Mouse (Mus musculus): ENCODE measurements around the gene Cysrt1. TPM values are rescaled to one million over a fixed set of nuclear protein-coding genes. Genes with fewer than 3 reads are reported as not detected.

The Cysrt1 gene
- polyA plus RNA-seq (2012; rRNA removed), result 120 TPM in 1 of 2 replicates, not detected in the other

DNA sequence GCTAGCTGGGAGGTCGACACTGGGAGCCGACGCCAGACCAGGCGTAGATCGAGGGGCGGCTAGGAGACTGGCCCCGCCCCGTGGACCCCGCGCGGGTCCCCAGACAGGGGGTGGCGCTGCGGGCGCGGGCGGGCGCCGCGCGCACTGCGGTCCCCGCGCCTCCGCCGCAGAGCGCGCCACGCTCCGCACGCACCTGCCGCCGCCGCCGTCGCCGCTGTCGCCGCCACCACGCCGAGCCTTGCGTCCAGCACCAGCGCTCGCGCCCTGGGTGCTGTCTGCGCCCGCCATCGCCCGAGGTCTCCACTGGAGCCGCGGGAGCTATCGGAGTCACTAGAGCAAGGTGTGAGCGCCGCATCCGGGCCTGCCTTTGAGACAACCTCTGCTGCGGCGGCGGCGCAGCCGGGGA lies at the start of gene Cysrt1, which contains the start of gene Rnf208:
Gene Cysrt1, minus strand, starts transcription at position 352 of the 406 bp plus-strand sequence.
Gene Rnf208, plus strand, starts transcription at position 155 of the 406 bp plus-strand sequence.
- peak within 1 kb of the TSS; percentile 42 for H3K4me3 ChIP-seq (replicated peaks; ENCODE audit: extremely low read depth, low read depth, low read length)
- no peak for DNase-seq
- WGBS, result under 1% methylated on average over 57 of the region's 59 CpGs

DNA sequence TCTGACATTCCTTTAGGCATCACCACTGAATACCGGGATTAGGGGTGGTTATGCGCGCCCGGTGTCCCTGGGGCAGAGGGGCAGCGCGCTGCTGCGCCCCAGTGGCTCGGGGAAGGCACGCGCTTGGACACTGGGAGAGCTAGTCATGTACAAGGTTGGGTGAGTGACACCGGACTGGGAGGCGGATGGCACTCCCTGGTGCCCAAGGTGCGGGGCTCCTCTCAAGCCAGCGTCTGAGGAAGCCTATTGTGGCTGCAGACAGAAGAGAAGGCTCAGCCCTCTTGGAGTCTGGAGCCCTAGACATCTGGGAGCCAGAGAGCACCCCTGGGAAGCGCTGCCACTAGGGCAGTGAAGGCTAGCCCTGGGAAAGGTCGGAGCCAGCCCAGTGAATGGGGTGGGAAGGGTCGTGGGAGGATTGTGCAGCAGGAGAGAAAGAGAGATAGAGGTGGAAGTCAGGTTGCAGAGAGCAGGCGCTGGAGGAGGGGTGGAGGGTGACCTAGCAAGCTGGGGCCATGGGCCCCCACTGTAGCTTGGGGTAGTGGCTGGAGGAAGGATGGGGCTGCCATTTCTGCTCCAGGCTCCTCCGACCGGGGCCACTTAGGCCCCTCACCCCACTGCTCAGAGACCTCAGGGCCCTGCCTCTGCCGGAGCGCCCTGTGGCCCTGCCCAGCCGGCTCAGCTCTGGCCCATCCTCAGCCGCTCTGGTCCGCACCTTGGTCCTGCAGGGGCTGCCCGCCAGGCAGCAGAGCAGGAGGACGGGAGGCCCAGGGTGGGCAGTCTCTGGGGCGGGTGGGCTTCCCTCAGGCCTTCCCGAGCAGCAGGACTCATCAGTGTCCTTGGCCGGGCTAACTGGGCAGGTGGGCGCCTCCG lies 49.2 kb upstream of the Cysrt1 start:
- no peak for TF ChIP-seq POLR2A (IDR thresholded peaks at IDR 0.05; ENCODE audit: borderline replicate concordance, extremely low read depth, low read depth, low read length)
- DNase-seq, result peak; percentile 31
- Histone ChIP-seq H3K4me3 (replicated peaks; ENCODE audit: extremely low read depth, low read depth, low read length) (peak overlapping the region; percentile 9), H3K4me1 (ENCODE audit: control insufficient read depth, insufficient read depth, low read length) (peaks cover 16% of the 10 kb centered on the region)
- WGBS, result 13% methylated on average over 32 of the region's 32 CpGs

More for the DNA sequence above, at the start of gene Cysrt1, which contains the start of gene Rnf208:
- TF ChIP-seq POLR2A (IDR thresholded peaks at IDR 0.05; ENCODE audit: borderline replicate concordance, extremely low read depth, low read depth, low read length), result no peak
- no peak for TF ChIP-seq CTCF (IDR thresholded peaks at IDR 0.05; ENCODE audit: insufficient read depth, low read length)
- H3K4me1 ChIP-seq (ENCODE audit: control insufficient read depth, insufficient read depth, low read length), result peaks cover 6% of the 10 kb centered on the region

DNA sequence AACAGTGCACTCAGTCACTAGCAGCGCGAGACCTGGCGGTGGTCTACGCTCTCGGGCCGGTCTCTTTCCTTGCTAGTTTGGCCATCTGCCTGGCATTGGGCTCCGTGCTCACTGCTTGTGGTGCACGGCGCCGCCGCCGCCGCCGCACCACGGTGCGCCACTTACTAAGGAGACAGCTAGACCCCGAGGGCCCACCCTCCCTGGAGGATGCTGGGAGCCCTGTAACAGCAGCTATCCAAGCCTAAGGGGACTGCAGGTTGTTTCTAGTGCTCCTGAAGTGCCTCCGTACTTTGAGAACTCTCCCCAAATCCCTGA lies 48.5 kb upstream of the Cysrt1 start:
- under 1% methylated on average over 18 of the region's 18 CpGs for WGBS
- Histone ChIP-seq H3K4me1 (ENCODE audit: control insufficient read depth, insufficient read depth, low read length) (peaks cover 22% of the 10 kb centered on the region), H3K4me3 (replicated peaks; ENCODE audit: extremely low read depth, low read depth, low read length) (peak overlapping the region; percentile 35)
- TF ChIP-seq CTCF (IDR thresholded peaks at IDR 0.05; ENCODE audit: insufficient read depth, low read length), result no peak
- no peak for TF ChIP-seq POLR2A (IDR thresholded peaks at IDR 0.05; ENCODE audit: borderline replicate concordance, extremely low read depth, low read depth, low read length)
- DNase-seq, result peak; percentile 25

- WGBS, result 2% methylated on average over 54 of the region's 54 CpGs
- peaks cover 23% of the 10 kb centered on the region for H3K4me1 ChIP-seq (ENCODE audit: control insufficient read depth, insufficient read depth, low read length)
- TF ChIP-seq POLR2A (IDR thresholded peaks at IDR 0.05; ENCODE audit: borderline replicate concordance, extremely low read depth, low read depth, low read length), result no peak
- no peak for TF ChIP-seq CTCF (IDR thresholded peaks at IDR 0.05; ENCODE audit: insufficient read depth, low read length)
- H3K4me3 ChIP-seq (replicated peaks; ENCODE audit: extremely low read depth, low read depth, low read length), result peak overlapping the region; percentile 35
- DNase-seq, result peak; percentile 34
Observed at GRCm38 (mm10) chr2:25290101-25290815, 48.0 kb upstream of the Cysrt1 start.

- peaks cover 23% of the 10 kb centered on the region for H3K4me1 ChIP-seq (ENCODE audit: control insufficient read depth, insufficient read depth, low read length)
- peak; percentile 31 for DNase-seq
- WGBS, result 10% methylated on average over 11 of the region's 11 CpGs
- peak within 1 kb of the TSS; percentile 35 for H3K4me3 ChIP-seq (replicated peaks; ENCODE audit: extremely low read depth, low read depth, low read length)
- TF ChIP-seq POLR2A (IDR thresholded peaks at IDR 0.05; ENCODE audit: borderline replicate concordance, extremely low read depth, low read depth, low read length) (no peak), CTCF (IDR thresholded peaks at IDR 0.05; ENCODE audit: insufficient read depth, low read length) (no peak)
Observed at GRCm38 (mm10) chr2:25289651-25290050, 47.4 kb upstream of the Cysrt1 start, which contains the start of gene Lrrc26. Gene Lrrc26 (plus strand): TSS chr2:25289915.

DNA sequence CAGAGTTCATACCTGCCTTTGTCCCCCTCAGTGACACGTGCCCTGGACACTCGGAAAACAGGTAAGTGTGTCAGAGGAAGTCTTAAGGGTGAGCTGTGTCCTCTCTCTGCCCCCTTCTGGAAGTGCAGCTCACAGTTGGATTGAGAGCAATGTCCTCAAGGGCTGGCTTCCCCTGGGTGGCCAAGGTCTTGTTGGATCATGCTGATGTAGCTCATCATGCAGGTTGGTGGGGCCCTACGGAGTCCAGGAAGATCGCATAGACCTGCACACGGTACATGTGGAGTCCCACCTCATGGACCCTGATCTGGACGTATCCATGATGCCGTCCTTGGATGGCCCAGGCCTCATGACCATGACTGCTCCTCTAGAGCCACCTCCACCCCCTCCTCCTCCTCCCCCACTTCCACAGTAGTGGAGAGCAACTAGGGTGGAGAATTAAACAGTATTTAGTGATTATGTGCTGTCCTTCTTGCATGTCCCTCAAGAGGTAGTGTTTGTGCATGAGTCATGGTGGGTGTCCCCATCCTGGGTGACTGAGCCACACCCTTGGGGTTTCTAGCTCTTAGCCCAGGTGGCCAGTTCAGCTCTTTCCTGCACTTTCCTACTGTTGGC lies 46.6 kb upstream of the Cysrt1 start:
- Histone ChIP-seq H3K4me1 (ENCODE audit: control insufficient read depth, insufficient read depth, low read length) (peaks cover 23% of the 10 kb centered on the region), H3K4me3 (replicated peaks; ENCODE audit: extremely low read depth, low read depth, low read length) (no peak overlapping the region)
- 86% methylated on average over 7 of the region's 7 CpGs for WGBS
- TF ChIP-seq CTCF (IDR thresholded peaks at IDR 0.05; ENCODE audit: insufficient read depth, low read length), result no peak
- TF ChIP-seq POLR2A (IDR thresholded peaks at IDR 0.05; ENCODE audit: borderline replicate concordance, extremely low read depth, low read depth, low read length), result no peak
- DNase-seq, result no peak

DNA sequence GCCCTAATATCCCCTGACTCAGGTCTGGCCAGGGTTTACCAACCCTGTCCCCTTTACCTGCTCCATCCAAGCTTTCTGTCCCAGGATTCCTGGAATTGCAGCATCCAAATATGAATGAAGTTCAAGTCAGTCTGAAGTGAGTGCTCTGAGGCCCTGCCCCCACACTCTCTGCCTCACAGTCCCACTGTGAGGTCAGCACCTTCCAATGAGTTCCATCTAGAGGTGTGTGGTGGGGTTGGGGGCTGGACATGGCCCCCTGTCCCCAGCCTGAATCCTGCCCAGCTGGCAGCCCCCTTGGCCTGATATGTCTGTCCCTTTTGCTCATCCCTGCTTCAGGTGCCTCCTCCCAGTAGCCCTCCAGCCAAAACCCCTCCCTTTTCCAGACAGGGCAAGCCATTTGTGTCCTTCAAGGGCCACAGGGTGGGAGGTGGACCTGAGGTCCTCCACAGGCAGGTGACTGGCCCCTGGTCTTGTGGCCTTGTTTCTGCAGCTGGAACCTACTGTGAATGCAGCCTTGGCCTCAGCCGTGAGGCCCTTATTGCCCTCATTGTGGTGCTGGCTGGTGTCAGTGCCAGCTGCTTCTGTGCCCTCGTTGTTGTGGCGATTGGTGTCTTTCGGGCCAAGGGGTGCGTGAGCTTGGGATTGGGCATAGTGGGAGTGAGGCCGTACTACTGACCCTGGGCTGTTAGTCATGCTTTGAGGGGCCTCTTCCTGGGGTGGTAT lies 45.8 kb upstream of the Cysrt1 start, which contains the start of gene Tmem210:
Gene Tmem210, plus strand, starts transcription at position 219 of the 723 bp plus-strand sequence.
- Histone ChIP-seq H3K4me3 (replicated peaks; ENCODE audit: extremely low read depth, low read depth, low read length) (no peak within 1 kb of the TSS), H3K4me1 (ENCODE audit: control insufficient read depth, insufficient read depth, low read length) (peaks cover 23% of the 10 kb centered on the region)
- TF ChIP-seq POLR2A (IDR thresholded peaks at IDR 0.05; ENCODE audit: borderline replicate concordance, extremely low read depth, low read depth, low read length), result no peak
- no peak for TF ChIP-seq CTCF (IDR thresholded peaks at IDR 0.05; ENCODE audit: insufficient read depth, low read length)
- WGBS, result 85% methylated on average over 6 of the region's 6 CpGs
- DNase-seq, result no peak

GRCm38 (mm10) chr2:25286837-25287636 lies 44.8 kb upstream of the Cysrt1 start:
- TF ChIP-seq POLR2A (IDR thresholded peaks at IDR 0.05; ENCODE audit: borderline replicate concordance, extremely low read depth, low read depth, low read length) (no peak), CTCF (IDR thresholded peaks at IDR 0.05; ENCODE audit: insufficient read depth, low read length) (no peak)
- WGBS, result 14% methylated on average over 7 of the region's 7 CpGs
- DNase-seq, result peak; percentile 50
- Histone ChIP-seq H3K4me3 (replicated peaks; ENCODE audit: extremely low read depth, low read depth, low read length) (no peak overlapping the region), H3K4me1 (ENCODE audit: control insufficient read depth, insufficient read depth, low read length) (peaks cover 23% of the 10 kb centered on the region)

Data from lung, adult 2 months (tissue).